Mouse (Mus musculus): ENCODE measurements at regions not wholly inside any gene's neighbourhood (a gene's known extent, or its start where the extent isn't known, plus 50 kb on each side); places are given as distances from the start of the nearest gene placed in this dataset.
A peak's percentile ranks its signal among the peaks of the same experiment; 100 is the strongest.

DNA sequence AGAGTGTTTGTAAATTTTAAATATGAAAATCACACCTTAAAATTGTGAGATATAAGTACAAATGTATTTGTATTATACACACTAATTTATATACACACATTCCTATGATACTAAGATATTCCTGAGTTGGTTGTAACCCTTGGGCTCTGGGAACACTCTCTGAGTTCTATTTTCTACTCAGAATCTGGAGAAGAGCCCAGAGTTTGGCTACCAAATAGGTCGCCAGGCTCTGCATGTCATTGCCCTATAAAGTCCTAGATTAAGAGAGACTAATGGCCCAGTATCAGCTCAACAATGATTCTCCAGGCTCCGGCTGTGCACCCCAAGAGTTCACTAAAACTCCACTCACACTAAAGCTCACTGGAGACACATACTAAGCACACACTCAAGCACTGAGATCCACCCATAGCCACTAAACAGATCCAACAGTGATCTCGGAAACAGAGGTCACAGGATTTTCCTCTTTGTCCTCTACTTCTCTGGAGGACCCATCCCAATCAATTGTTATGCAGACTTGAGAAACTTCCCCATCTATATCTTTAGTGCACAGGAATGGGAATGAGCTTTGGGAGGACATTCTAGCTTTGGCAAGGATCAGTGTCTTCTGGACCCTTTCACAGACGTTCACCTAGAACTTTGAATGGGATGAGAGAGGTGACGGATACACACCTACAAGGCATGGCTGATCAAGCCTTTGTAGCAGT is 238.1 kb upstream of the Nr2f2 start:
- H3K36me3 ChIP-seq (replicated peaks) = no peaks in the 10 kb centered on the region
- no peaks in the 10 kb centered on the region for H3K4me1 ChIP-seq (replicated peaks)
- no peak for ATAC-seq (ENCODE audit: insufficient read depth)
- no peaks in the 10 kb centered on the region for H3K27me3 ChIP-seq
- WGBS (ENCODE audit: insufficient replicate concordance) = 57% methylated on average over 5 of the region's 5 CpGs
- H3K9me3 ChIP-seq (replicated peaks) = no peaks in the 10 kb centered on the region
- H3K9ac ChIP-seq = no peak overlapping the region
- no peak overlapping the region for H3K4me3 ChIP-seq (replicated peaks)
- H3K27ac ChIP-seq (replicated peaks) = no peak overlapping the region
- no peak overlapping the region for H3K4me2 ChIP-seq

DNA sequence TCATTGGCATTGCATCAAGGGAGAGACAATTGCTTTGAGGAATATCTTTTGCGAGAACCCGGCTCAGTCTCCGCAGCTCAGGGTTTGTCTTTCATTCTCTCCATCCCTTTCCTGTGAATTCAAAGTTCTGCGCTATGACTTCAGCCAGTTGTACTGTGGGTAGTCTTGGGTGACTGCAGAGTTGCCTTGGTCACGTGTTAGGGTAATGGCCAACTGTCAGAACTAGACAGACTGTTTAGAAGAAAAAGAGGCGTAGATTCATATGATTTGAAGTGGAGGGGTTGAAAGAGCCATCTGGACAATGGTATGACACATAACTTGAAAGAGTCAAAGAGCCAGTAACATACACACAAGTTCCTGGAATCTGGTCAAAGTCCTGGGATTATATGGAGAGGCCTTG is 226.5 kb upstream of the Nr2f2 start:
- no peaks in the 10 kb centered on the region for H3K9me3 ChIP-seq (replicated peaks)
- H3K4me2 ChIP-seq = no peak overlapping the region
- ATAC-seq (ENCODE audit: insufficient read depth) = no peak
- no peaks in the 10 kb centered on the region for H3K36me3 ChIP-seq (replicated peaks)
- no peak overlapping the region for H3K4me3 ChIP-seq (replicated peaks)
- H3K27me3 ChIP-seq = no peaks in the 10 kb centered on the region
- H3K9ac ChIP-seq = no peak overlapping the region
- H3K4me1 ChIP-seq (replicated peaks) = no peaks in the 10 kb centered on the region
- WGBS (ENCODE audit: insufficient replicate concordance) = 72% methylated on average over 6 of the region's 6 CpGs
- no peak overlapping the region for H3K27ac ChIP-seq (replicated peaks)

DNA sequence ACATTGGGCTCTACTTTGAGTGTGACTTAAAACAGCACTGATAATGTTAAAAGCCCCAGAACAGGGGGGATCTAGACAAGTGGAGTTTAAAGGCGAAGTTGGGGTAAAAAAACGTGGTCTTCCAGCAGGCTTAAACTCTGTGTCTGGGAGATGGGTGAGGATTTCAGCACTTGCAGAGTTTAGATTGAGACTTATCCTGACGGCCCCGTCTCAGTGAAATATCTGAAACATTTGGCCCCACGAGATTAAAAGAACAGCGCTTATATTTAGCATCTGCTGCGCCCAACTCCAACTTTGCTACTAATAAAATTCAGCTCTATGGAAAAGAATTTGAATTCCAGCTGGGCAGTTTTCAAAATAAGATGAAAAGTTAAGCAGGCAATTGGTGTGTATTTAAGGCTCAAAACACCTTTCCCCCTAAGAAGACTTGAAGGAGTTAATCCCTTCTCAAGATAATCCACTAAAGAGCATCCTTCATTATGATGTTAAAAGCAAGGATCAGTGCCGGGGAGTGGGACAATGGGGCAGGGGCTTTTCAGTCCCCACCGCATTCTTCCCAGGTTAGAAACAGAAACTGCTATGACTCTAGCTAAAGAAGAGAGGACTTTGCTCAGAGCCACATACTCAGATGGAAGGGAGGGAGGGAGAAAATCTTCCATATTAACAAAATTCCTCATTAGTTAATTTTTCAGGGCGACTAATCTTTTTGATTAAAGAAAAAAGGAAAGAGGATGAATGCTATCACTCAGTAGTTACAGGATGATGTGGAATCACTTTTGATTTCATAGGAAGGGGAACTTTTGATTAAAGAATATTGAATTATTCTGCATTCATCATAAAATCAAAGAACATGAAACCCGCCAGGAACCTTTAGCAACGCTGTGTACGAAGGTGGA is 225.1 kb upstream of the Nr2f2 start:
- H3K9ac ChIP-seq = no peak overlapping the region
- no peak overlapping the region for H3K4me3 ChIP-seq (replicated peaks)
- 29% methylated on average over 13 of the region's 13 CpGs for WGBS (ENCODE audit: insufficient replicate concordance)
- H3K4me1 ChIP-seq (replicated peaks) = no peaks in the 10 kb centered on the region
- no peaks in the 10 kb centered on the region for H3K9me3 ChIP-seq (replicated peaks)
- no peak for ATAC-seq (ENCODE audit: insufficient read depth)
- H3K27ac ChIP-seq (replicated peaks) = no peak overlapping the region
- no peak overlapping the region for H3K4me2 ChIP-seq
- no peaks in the 10 kb centered on the region for H3K27me3 ChIP-seq
- H3K36me3 ChIP-seq (replicated peaks) = no peaks in the 10 kb centered on the region

DNA sequence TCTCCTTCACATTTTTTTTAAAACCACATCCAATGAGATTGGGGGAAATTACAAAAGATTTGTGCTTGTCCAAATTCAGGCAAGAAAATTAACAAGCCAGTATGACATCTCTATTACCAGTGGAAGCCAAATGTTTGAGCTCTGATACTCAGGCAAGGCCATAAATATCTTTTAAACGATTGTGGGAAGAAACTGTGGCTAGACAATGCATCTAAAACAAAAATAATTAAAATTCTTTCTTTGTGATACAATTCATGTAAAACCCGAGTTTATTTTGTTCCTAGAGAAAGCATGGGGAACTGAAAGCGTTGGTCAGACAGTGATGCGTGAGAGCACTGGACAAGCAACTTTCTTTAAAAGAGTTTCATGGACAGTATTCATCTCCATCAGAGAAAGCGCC is 223.2 kb upstream of the Nr2f2 start:
- H3K27ac ChIP-seq (replicated peaks) = no peak overlapping the region
- H3K36me3 ChIP-seq (replicated peaks) = no peaks in the 10 kb centered on the region
- no peak overlapping the region for H3K4me3 ChIP-seq (replicated peaks)
- H3K9ac ChIP-seq = no peak overlapping the region
- H3K9me3 ChIP-seq (replicated peaks) = no peaks in the 10 kb centered on the region
- H3K4me1 ChIP-seq (replicated peaks) = no peaks in the 10 kb centered on the region
- H3K27me3 ChIP-seq = no peaks in the 10 kb centered on the region
- WGBS (ENCODE audit: insufficient replicate concordance) = 45% methylated on average over 5 of the region's 5 CpGs
- no peak for ATAC-seq (ENCODE audit: insufficient read depth)
- no peak overlapping the region for H3K4me2 ChIP-seq

DNA sequence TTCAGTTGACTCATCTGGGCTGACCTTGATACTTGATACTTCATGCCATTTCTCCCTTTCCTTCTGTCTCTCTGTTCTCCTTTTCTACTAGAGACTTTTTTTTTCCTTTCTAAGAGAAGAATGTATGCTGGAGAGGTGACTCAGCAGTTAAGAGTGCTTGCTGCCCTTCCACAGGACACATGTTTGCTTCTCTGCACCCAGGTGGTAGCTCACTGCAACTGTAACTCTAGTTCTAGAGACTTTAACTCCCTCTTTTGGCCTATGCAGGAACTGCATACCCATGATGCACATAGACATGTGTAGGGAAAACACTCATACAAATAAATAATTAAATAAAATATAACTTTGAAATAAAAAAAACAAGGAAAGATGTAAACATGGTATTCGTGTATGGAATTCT is 221.5 kb upstream of the Nr2f2 start:
- no peaks in the 10 kb centered on the region for H3K27me3 ChIP-seq
- H3K27ac ChIP-seq (replicated peaks) = no peak overlapping the region
- H3K4me2 ChIP-seq = no peak overlapping the region
- ATAC-seq (ENCODE audit: insufficient read depth) = no peak
- no peaks in the 10 kb centered on the region for H3K36me3 ChIP-seq (replicated peaks)
- 43% methylated on average over 1 of the region's 1 CpGs for WGBS (ENCODE audit: insufficient replicate concordance)
- H3K9me3 ChIP-seq (replicated peaks) = no peaks in the 10 kb centered on the region
- H3K4me1 ChIP-seq (replicated peaks) = no peaks in the 10 kb centered on the region
- H3K9ac ChIP-seq = no peak overlapping the region
- no peak overlapping the region for H3K4me3 ChIP-seq (replicated peaks)

DNA sequence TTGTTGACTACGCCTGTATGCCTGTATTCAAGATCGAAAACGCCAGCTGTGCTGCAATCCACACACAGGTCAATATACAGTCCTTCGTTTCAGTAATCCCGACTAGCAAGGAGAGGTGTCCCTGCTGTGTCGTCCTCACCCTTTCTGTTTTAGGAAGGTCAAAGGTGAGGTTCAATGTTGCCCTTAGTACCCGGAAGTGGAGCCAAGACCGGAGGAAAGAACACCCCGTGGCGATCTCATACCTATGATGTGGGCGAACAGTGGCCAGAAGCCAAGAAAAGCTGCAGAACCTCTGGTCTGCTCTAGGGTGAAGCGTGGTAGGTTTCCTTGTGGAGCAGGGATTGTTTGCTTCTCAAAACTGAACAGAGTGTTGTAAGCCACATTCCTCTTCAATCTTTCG is 217.9 kb upstream of the Nr2f2 start:
- Histone ChIP-seq H3K9me3 (replicated peaks) (no peaks in the 10 kb centered on the region), H3K36me3 (replicated peaks) (no peaks in the 10 kb centered on the region), H3K9ac (no peak overlapping the region), H3K4me1 (replicated peaks) (no peaks in the 10 kb centered on the region), H3K27ac (replicated peaks) (no peak overlapping the region), H3K27me3 (no peaks in the 10 kb centered on the region), H3K4me2 (no peak overlapping the region), H3K4me3 (replicated peaks) (no peak overlapping the region)
- peak; percentile 31; the same call in 1 of the 2 replicates for ATAC-seq (ENCODE audit: insufficient read depth)
- WGBS (ENCODE audit: insufficient replicate concordance) = 62% methylated on average over 13 of the region's 13 CpGs

DNA sequence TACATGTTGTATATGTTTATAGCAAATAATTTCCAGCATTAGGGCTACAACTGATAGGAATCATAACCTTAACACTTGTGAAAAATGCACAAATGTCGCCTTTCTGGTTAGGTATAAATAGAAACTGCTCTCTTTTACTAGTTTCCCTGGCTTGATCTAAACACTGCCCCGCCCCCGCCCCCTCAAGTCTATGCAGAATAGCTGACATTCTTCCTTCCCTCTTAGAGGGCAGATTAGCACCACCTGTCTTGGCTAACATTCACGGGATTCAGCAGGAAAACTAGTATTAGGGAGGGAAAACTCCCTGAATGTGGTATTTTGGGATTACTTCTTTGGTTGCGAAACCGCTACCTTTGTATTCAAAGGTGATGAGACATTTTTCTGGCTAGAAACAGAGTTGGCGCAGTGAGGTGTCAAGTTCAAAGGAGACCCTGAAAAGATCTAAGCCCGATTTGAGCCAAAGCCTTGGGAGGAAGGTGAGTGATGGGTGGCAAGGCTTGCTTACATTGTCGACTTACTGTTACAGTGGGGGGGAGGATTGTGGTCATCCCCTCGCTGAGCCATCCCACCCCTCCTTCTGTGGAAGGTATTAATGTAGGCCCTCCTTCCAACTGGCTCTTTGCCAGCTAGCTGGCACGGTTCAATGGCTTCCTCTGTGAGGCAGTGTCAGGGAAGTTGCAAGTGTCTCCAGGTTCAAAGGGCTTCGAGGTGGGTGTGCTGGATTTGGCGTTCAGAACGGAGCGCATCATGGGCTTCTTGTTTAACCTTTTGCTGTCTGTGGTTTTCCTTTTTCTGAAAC is 209.8 kb upstream of the Nr2f2 start:
- WGBS (ENCODE audit: insufficient replicate concordance) = 36% methylated on average over 15 of the region's 15 CpGs
- Histone ChIP-seq H3K27me3 (no peaks in the 10 kb centered on the region), H3K9me3 (replicated peaks) (no peaks in the 10 kb centered on the region), H3K27ac (replicated peaks) (no peak overlapping the region), H3K4me3 (replicated peaks) (no peak overlapping the region), H3K9ac (no peak overlapping the region), H3K4me2 (no peak overlapping the region), H3K36me3 (replicated peaks) (no peaks in the 10 kb centered on the region), H3K4me1 (replicated peaks) (no peaks in the 10 kb centered on the region)
- ATAC-seq (ENCODE audit: insufficient read depth) = no peak

DNA sequence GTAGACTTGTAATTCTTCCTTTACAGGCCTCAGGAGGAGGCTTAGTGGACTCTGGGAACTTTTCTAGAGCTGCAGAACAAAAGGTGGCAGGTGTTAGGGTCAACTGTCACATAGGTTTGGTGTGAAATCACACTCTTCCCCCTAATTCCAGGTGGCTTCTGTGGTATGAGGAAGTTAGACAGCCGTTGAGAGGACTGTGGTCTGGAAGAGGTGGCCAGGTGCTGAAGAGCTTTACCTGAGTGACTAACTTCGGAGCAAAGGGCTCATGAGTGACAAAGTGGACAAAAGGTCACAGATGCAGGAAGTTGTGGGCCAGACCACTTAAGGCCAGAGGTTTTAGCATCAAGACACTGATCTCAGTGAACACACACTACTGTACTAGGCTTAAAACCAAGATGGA is 209.1 kb upstream of the Nr2f2 start:
- H3K9ac ChIP-seq = no peak overlapping the region
- no peaks in the 10 kb centered on the region for H3K27me3 ChIP-seq
- H3K4me2 ChIP-seq = no peak overlapping the region
- H3K4me1 ChIP-seq (replicated peaks) = no peaks in the 10 kb centered on the region
- 25% methylated on average over 2 of the region's 2 CpGs for WGBS (ENCODE audit: insufficient replicate concordance)
- no peaks in the 10 kb centered on the region for H3K36me3 ChIP-seq (replicated peaks)
- no peaks in the 10 kb centered on the region for H3K9me3 ChIP-seq (replicated peaks)
- no peak for ATAC-seq (ENCODE audit: insufficient read depth)
- no peak overlapping the region for H3K27ac ChIP-seq (replicated peaks)
- H3K4me3 ChIP-seq (replicated peaks) = no peak overlapping the region

DNA sequence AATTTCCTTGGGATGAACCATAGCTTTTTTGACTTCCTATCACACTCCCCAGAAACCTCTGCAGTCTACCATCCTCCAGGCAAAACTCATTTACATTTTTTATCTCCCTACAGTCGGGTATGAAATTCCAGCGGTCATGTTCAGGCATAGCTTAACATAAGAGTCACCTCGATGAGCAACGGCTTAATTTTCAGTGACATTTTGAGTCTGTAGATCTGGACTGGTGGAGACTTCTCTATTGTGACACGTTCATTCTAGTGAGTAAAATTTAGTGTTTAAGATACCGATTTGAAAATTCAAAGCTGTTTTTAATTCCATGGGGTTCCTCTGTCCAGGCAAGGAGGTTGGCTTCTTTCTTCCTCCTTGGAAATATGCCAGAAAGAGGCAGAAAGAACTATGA is 207.7 kb upstream of the Nr2f2 start:
- ATAC-seq (ENCODE audit: insufficient read depth) = no peak
- Histone ChIP-seq H3K4me3 (replicated peaks) (no peak overlapping the region), H3K27ac (replicated peaks) (no peak overlapping the region), H3K4me1 (replicated peaks) (no peaks in the 10 kb centered on the region), H3K9me3 (replicated peaks) (no peaks in the 10 kb centered on the region), H3K36me3 (replicated peaks) (no peaks in the 10 kb centered on the region), H3K27me3 (no peaks in the 10 kb centered on the region), H3K4me2 (no peak overlapping the region), H3K9ac (no peak overlapping the region)
- WGBS (ENCODE audit: insufficient replicate concordance) = 67% methylated on average over 6 of the region's 6 CpGs

DNA sequence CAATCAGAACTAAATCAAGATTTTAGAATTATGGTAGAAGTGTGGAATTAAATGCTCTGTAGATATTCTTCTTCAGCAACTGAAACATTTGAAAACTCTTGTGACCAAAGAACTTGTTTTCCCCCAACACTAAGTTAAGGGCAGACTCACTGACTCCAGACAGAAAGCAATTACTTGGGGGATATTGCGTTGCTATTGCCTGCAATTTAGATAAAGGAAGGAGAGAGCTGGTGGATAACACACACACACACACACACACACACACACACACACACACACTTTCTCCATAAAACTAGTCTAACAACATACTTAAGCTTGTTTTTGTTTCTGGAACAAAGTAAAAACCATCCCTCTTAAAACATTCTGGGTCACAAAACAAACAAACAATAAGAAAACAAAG is 198.5 kb upstream of the Nr2f2 start:
- no peaks in the 10 kb centered on the region for H3K27me3 ChIP-seq
- H3K36me3 ChIP-seq (replicated peaks) = no peaks in the 10 kb centered on the region
- no peak overlapping the region for H3K4me2 ChIP-seq
- no peak for ATAC-seq (ENCODE audit: insufficient read depth)
- 18% methylated on average over 1 of the region's 1 CpGs for WGBS (ENCODE audit: insufficient replicate concordance)
- H3K27ac ChIP-seq (replicated peaks) = no peak overlapping the region
- no peak overlapping the region for H3K9ac ChIP-seq
- H3K9me3 ChIP-seq (replicated peaks) = no peaks in the 10 kb centered on the region
- no peaks in the 10 kb centered on the region for H3K4me1 ChIP-seq (replicated peaks)
- no peak overlapping the region for H3K4me3 ChIP-seq (replicated peaks)

DNA sequence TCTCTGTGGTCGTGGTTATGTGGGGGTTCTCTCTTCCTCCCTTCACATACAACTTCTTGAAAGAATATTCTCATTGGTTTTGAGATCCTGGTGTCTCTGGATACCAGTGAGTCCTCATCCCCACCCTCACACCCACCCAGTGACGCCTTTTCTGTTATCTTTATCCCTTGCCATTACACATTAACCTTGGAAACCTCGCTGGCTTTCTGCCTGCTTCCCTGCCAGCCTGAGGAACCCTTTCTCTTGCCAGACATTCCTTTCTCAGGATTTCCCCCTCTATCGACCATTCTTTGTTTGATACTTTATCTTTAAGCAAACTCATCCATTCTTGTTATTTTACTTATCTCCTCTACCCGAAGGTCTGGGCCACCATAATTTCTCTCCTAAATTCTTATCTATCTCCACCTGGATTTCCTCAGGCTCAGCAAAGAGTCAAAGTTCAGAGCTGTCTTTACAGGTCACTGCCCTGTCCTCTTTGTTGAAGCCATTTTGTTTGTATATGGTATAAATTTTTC is 182.5 kb upstream of the Nr2f2 start:
- H3K4me1 ChIP-seq (replicated peaks) = no peaks in the 10 kb centered on the region
- no peak overlapping the region for H3K27ac ChIP-seq (replicated peaks)
- H3K36me3 ChIP-seq (replicated peaks) = no peaks in the 10 kb centered on the region
- no peaks in the 10 kb centered on the region for H3K27me3 ChIP-seq
- no peak for ATAC-seq (ENCODE audit: insufficient read depth)
- no peak overlapping the region for H3K4me3 ChIP-seq (replicated peaks)
- WGBS (ENCODE audit: insufficient replicate concordance) = 34% methylated on average over 5 of the region's 5 CpGs
- no peak overlapping the region for H3K9ac ChIP-seq
- H3K9me3 ChIP-seq (replicated peaks) = no peaks in the 10 kb centered on the region
- no peak overlapping the region for H3K4me2 ChIP-seq
